ENCODE assay signal across 8 mouse cellular contexts in genomic region chr15:93594888-93595698, GRCm38 (mm10). TPM values are rescaled to one million over a fixed set of nuclear protein-coding genes. Genes with fewer than 3 reads are reported as not detected.
DNase-seq lines count a peak whose midpoint lies in the region; ATAC-seq and TF ChIP-seq lines count a peak whose summit lies in the region.

No protein-coding gene starts in this region.

- under 1% methylated on average over 37 of the region's 64 CpGs for WGBS in embryonic facial prominence, embryonic 14.5 days
- under 1% methylated on average over 64 of the region's 64 CpGs for WGBS in heart, embryonic 15.5 days
- under 1% methylated on average over 49 of the region's 64 CpGs for WGBS in liver, postnatal 0 days (ENCODE audit: insufficient replicate concordance)
- WGBS in olfactory bulb, adult 2 months: under 1% methylated on average over 64 of the region's 64 CpGs

- peak overlapping the region; percentile 89 for H3K4me3 ChIP-seq in embryonic facial prominence, embryonic 14.5 days (ENCODE audit: low read depth, low read length)
- peak overlapping the region; percentile 72 for H3K4me3 ChIP-seq in heart, embryonic 15.5 days
- H3K4me3 ChIP-seq in liver, postnatal 0 days (ENCODE audit: low read depth, low read length): peak overlapping the region; percentile 78
- peak overlapping the region; percentile 96 for H3K4me3 ChIP-seq in olfactory bulb, adult 2 months (ENCODE audit: insufficient read depth, low read depth, low read length)

- no peaks in the 10 kb centered on the region for H3K27me3 ChIP-seq in embryonic facial prominence, embryonic 14.5 days (replicated peaks; ENCODE audit: control insufficient read depth, insufficient read depth, low read length)
- H3K27me3 ChIP-seq in heart, embryonic 15.5 days: no peaks in the 10 kb centered on the region
- no peaks in the 10 kb centered on the region for H3K27me3 ChIP-seq in liver, postnatal 0 days (ENCODE audit: insufficient read depth, low read length)

- H3K4me1 ChIP-seq in embryonic facial prominence, embryonic 14.5 days (ENCODE audit: control insufficient read depth, insufficient read depth, low read length): peaks cover 34% of the 10 kb centered on the region
- peaks cover 35% of the 10 kb centered on the region for H3K4me1 ChIP-seq in heart, embryonic 15.5 days (replicated peaks)
- H3K4me1 ChIP-seq in liver, postnatal 0 days (ENCODE audit: insufficient read depth): peaks cover 6% of the 10 kb centered on the region; the same call in 1 of the 2 replicates
- peaks cover 12% of the 10 kb centered on the region for H3K4me1 ChIP-seq in olfactory bulb, adult 2 months (ENCODE audit: control insufficient read depth, insufficient read depth, low read length)

- H3K9ac ChIP-seq in embryonic facial prominence, embryonic 14.5 days (ENCODE audit: low read depth, low read length): peak overlapping the region; percentile 97
- H3K9ac ChIP-seq in heart, embryonic 15.5 days: peak overlapping the region; percentile 88
- peak overlapping the region; percentile 82 for H3K9ac ChIP-seq in liver, postnatal 0 days (replicated peaks)

- peak overlapping the region; percentile 87 for H3K4me2 ChIP-seq in embryonic facial prominence, embryonic 14.5 days (ENCODE audit: low read depth, low read length)
- peak overlapping the region; percentile 90 for H3K4me2 ChIP-seq in heart, embryonic 15.5 days
- H3K4me2 ChIP-seq in liver, postnatal 0 days (ENCODE audit: low read depth, low read length): peak overlapping the region; percentile 99

- TF ChIP-seq EP300 in liver, postnatal 0 days (IDR thresholded peaks at IDR 0.05; ENCODE audit: low read depth): no peak

- ATAC-seq in CD4-positive, CD25-positive, alpha-beta regulatory T cell, adult 4 months: peak; percentile 23
- ATAC-seq in embryonic facial prominence, embryonic 14.5 days (ENCODE audit: low read depth): peak; percentile 44
- ATAC-seq in heart, embryonic 15.5 days (replicated peaks; ENCODE audit: insufficient number of reproducible peaks, insufficient read depth, low FRiP score, low read depth): peak; percentile 50
- ATAC-seq in liver, postnatal 0 days: peak; percentile 60

- H3K9me3 ChIP-seq in embryonic facial prominence, embryonic 14.5 days (ENCODE audit: control insufficient read depth, low read length): no peaks in the 10 kb centered on the region
- no peaks in the 10 kb centered on the region for H3K9me3 ChIP-seq in heart, embryonic 15.5 days (replicated peaks)
- H3K9me3 ChIP-seq in liver, postnatal 0 days (ENCODE audit: low read length): no peaks in the 10 kb centered on the region

- TF ChIP-seq CTCF in liver, postnatal 0 days (IDR thresholded peaks at IDR 0.05; ENCODE audit: low read depth): 0 out of 2 replicates have a peak, but pooled peaks have one; percentile 19
- no peak for TF ChIP-seq CTCF in olfactory bulb, adult 2 months (IDR thresholded peaks at IDR 0.05; ENCODE audit: insufficient read depth, low read depth, low read length)

- DNase-seq in adrenal gland, postnatal 25 days: peak; percentile 56
- peak; percentile 86 for DNase-seq in embryonic facial prominence, embryonic 14.5 days (ENCODE audit: low spot score)
- peak; percentile 70 for DNase-seq in kidney, postnatal 10 days
- peak; percentile 64 for DNase-seq in liver, postnatal 0 days
- peak; percentile 50 to 59 for DNase-seq in urinary bladder, postnatal 4 days (ENCODE audit: low spot score in 2 of 2)

- TF ChIP-seq POLR2A in olfactory bulb, adult 2 months (IDR thresholded peaks at IDR 0.05; ENCODE audit: insufficient read depth, low read depth, low read length): no peak

- H3K27ac ChIP-seq in embryonic facial prominence, embryonic 14.5 days (replicated peaks; ENCODE audit: low read depth, low read length): peak overlapping the region; percentile 96
- peak overlapping the region; percentile 91 for H3K27ac ChIP-seq in heart, embryonic 15.5 days
- H3K27ac ChIP-seq in liver, postnatal 0 days (ENCODE audit: low read depth): peak overlapping the region; percentile 78
- H3K27ac ChIP-seq in olfactory bulb, adult 2 months (ENCODE audit: insufficient read depth, low read depth, low read length): peak overlapping the region; percentile 89

- no peaks in the 10 kb centered on the region for H3K36me3 ChIP-seq in embryonic facial prominence, embryonic 14.5 days (ENCODE audit: control insufficient read depth, insufficient read depth, low read length)
- no peaks in the 10 kb centered on the region for H3K36me3 ChIP-seq in heart, embryonic 15.5 days
- no peaks in the 10 kb centered on the region for H3K36me3 ChIP-seq in liver, postnatal 0 days (replicated peaks; ENCODE audit: insufficient read depth, low read length)

RNA-seq across cellular contexts. Expression of gene Prickle1, which starts 0.6 kb away (rescaled TPM):
- 1 to 10 TPM; 1.5 TPM for polyA plus RNA-seq in CD4-positive, CD25-positive, alpha-beta regulatory T cell, adult 4 months (2017; shearing (Covaris generic))
- 17.0 and 18.2 TPM in 2 replicates for total RNA-seq in adrenal gland, postnatal 25 days (2021)
- polyA plus RNA-seq in embryonic facial prominence, embryonic 14.5 days (2014; fragmentation: Nextera tagmentation; extraction: Ambion mirVana): 35.7 and 43.5 TPM in 2 replicates
- polyA plus RNA-seq in heart, embryonic 15.5 days (2015; fragmentation: Nextera tagmentation; extraction: Ambion mirVana): 28.2 and 31.0 TPM in 2 replicates
- polyA plus RNA-seq in liver, postnatal 0 days (2015; fragmentation: Nextera tagmentation; extraction: Ambion mirVana): 2.3 and 2.5 TPM in 2 replicates
- not detected in 2 replicates for polyA plus RNA-seq in olfactory bulb, adult 2 months (2012; ENCODE audit: insufficient read depth, insufficient read length, low replicate concordance, missing spikeins)

Comparison
In these comparisons a context has a peak if more than half of its experiments do, and no peak if none do; other contexts are left out.
1. Peak in every context shown above with its lines: DNase-seq, ATAC-seq, H3K4me3 ChIP-seq and H3K27ac ChIP-seq.